Mouse (Mus musculus) forebrain, embryonic 11.5 days (tissue): Measurements from ENCODE around the gene Ptcd2. TPM values are rescaled to one million over a fixed set of nuclear protein-coding genes. Genes with fewer than 3 reads are reported as not detected.
"Not testable (repeated sequence)": the region's sequence is repeated elsewhere in the genome, so short reads cannot be mapped to it uniquely, and the experiment has no call there.

ENCODE experiments used
- ATAC-seq: fragments of 200-750 bp; cut with Nextera tagmentation; replicated peaks from 2 replicates; pipeline ENCODE4 v1.8.0; 2017; ENCODE audit warnings: moderate TSS enrichment; ENCODE audit not compliant: low FRiP score
- DNase-seq: peaks from one replicate; pipeline ENCODE4 v3.0.0-alpha.2; 2017; ENCODE audit warnings: low spot score
- H3K27ac ChIP-seq: fragments of 300-500 bp; sonication (generic); 2 replicates; pipeline ENCODE4 v1.5.1; 2014; ENCODE audit warnings: low read depth, low read length
- H3K27me3 ChIP-seq: fragments of 300-500 bp; sonication (generic); 2 replicates; pipeline ENCODE4 v1.6.1; 2014; ENCODE audit warnings: mild to moderate bottlenecking, low read length, mixed read lengths; ENCODE audit not compliant: control insufficient read depth, insufficient read depth
- H3K36me3 ChIP-seq: fragments of 300-500 bp; sonication (generic); 2 replicates; pipeline ENCODE4 v1.6.1; 2014; ENCODE audit warnings: mild to moderate bottlenecking, low read length, moderate library complexity, mixed read lengths; ENCODE audit not compliant: control insufficient read depth, insufficient read depth
- H3K4me1 ChIP-seq: fragments of 300-500 bp; sonication (generic); replicated peaks from 2 replicates; pipeline ENCODE4 v1.6.1; 2014; ENCODE audit warnings: low read length, mixed read lengths; ENCODE audit not compliant: control insufficient read depth, insufficient read depth
- H3K4me2 ChIP-seq: fragments of 300-500 bp; sonication (generic); 2 replicates; pipeline ENCODE4 v1.6.1; 2014; ENCODE audit warnings: low read depth, mild to moderate bottlenecking, low read length, moderate library complexity, mixed read lengths; ENCODE audit not compliant: severe bottlenecking
- H3K4me3 ChIP-seq: fragments of 300-500 bp; sonication (generic); 2 replicates; pipeline ENCODE4 v1.5.1; 2014; ENCODE audit warnings: low read depth, low read length
- H3K9ac ChIP-seq: fragments of 300-500 bp; sonication (generic); 2 replicates; pipeline ENCODE4 v1.6.1; 2014; ENCODE audit warnings: low read length
- H3K9me3 ChIP-seq: fragments of 300-500 bp; sonication (generic); 2 replicates; pipeline ENCODE4 v1.6.1; 2016; ENCODE audit warnings: low read length, mixed read lengths; ENCODE audit not compliant: control insufficient read depth
- WGBS: fragments of 180-500 bp; shearing (Covaris S2); extraction: QIAGEN DNeasy Blood & Tissue Kit; methylation state at CpG from one replicate; pipeline ENCODE4 v1.1.7; 2014; 5-methylcytosine and 5-hydroxymethylcytosine counted together
- polyA plus RNA-seq: library from polyadenylated mRNA; unstranded; fragments of >200 nt; fragmentation: Nextera tagmentation; extraction: Ambion mirVana; gene quantifications from 2 replicates; pipeline ENCODE4 v1.2.1, GENCODE M21; 2014

The Ptcd2 gene
- polyA plus RNA-seq, 1 experiment from 2014 or later, result 54.2 TPM

- Histone ChIP-seq H3K4me1 (no peaks in the 10 kb centered on the region), H3K27me3 (no peaks in the 10 kb centered on the region), H3K9ac (no peak overlapping the region), H3K4me2 (no peak overlapping the region), H3K27ac (no peak overlapping the region), H3K9me3 (no peaks in the 10 kb centered on the region), H3K36me3 (no peaks in the 10 kb centered on the region; the same call in none of the 2 replicates), H3K4me3 (no peak overlapping the region)
- no peak for DNase-seq
- ATAC-seq, result no peak
- WGBS, result 91% methylated on average over 7 of the region's 7 CpGs
Observed at GRCm38 (mm10) chr13:99323632-99324336, 20.7 kb downstream of the Ptcd2 start.

GRCm38 (mm10) chr13:99322915-99323314 is 21.6 kb downstream of the Ptcd2 start:
- not testable (repeated sequence) for H3K36me3 ChIP-seq, H3K4me3 ChIP-seq, H3K9ac ChIP-seq, H3K9me3 ChIP-seq, DNase-seq, ATAC-seq, H3K27ac ChIP-seq, H3K4me2 ChIP-seq, H3K4me1 ChIP-seq, H3K27me3 ChIP-seq
- 92% methylated on average over 11 of the region's 13 CpGs for WGBS

GRCm38 (mm10) chr13:99320453-99320852 is 24.1 kb downstream of the Ptcd2 start:
- no peak for DNase-seq

GRCm38 (mm10) chr13:99317058-99317457 is 27.4 kb downstream of the Ptcd2 start:
- Histone ChIP-seq H3K4me2 (no peak overlapping the region), H3K9me3 (no peaks in the 10 kb centered on the region), H3K4me3 (no peak overlapping the region), H3K36me3 (no peaks in the 10 kb centered on the region; the same call in none of the 2 replicates), H3K27ac (no peak overlapping the region), H3K9ac (no peak overlapping the region), H3K27me3 (no peaks in the 10 kb centered on the region), H3K4me1 (no peaks in the 10 kb centered on the region)
- ATAC-seq (no peak), DNase-seq (no peak)
- 66% methylated on average over 4 of the region's 4 CpGs for WGBS

More at GRCm38 (mm10) chr13:99320453-99320852, 24.1 kb downstream of the Ptcd2 start:
- H3K4me2 ChIP-seq, result no peak overlapping the region
- H3K36me3 ChIP-seq, result no peaks in the 10 kb centered on the region; the same call in none of the 2 replicates
- H3K4me3 ChIP-seq, result no peak overlapping the region
- no peak overlapping the region for H3K27ac ChIP-seq
- H3K27me3 ChIP-seq, result no peaks in the 10 kb centered on the region
- no peaks in the 10 kb centered on the region for H3K9me3 ChIP-seq
- WGBS, result 94% methylated on average over 7 of the region's 7 CpGs
- no peak overlapping the region for H3K9ac ChIP-seq
- no peaks in the 10 kb centered on the region for H3K4me1 ChIP-seq
- ATAC-seq, result no peak

- H3K36me3 ChIP-seq, result no peaks in the 10 kb centered on the region; the same call in none of the 2 replicates
- no peak overlapping the region for H3K27ac ChIP-seq
- H3K4me3 ChIP-seq, result no peak overlapping the region
- no peaks in the 10 kb centered on the region for H3K4me1 ChIP-seq
- DNase-seq (no peak), ATAC-seq (no peak)
- 89% methylated on average over 6 of the region's 6 CpGs for WGBS
- H3K4me2 ChIP-seq, result no peak overlapping the region
- H3K9me3 ChIP-seq, result no peaks in the 10 kb centered on the region
- H3K27me3 ChIP-seq, result no peaks in the 10 kb centered on the region
- no peak overlapping the region for H3K9ac ChIP-seq
Observed at GRCm38 (mm10) chr13:99316366-99316765, 28.1 kb downstream of the Ptcd2 start.

- H3K4me3 ChIP-seq, result no peak overlapping the region
- H3K4me1 ChIP-seq, result no peaks in the 10 kb centered on the region
- no peak overlapping the region for H3K4me2 ChIP-seq
- H3K27me3 ChIP-seq, result no peaks in the 10 kb centered on the region
- ATAC-seq (no peak), DNase-seq (no peak)
- no peak overlapping the region for H3K9ac ChIP-seq
- H3K27ac ChIP-seq, result no peak overlapping the region
- no peaks in the 10 kb centered on the region; the same call in 1 of the 2 replicates for H3K36me3 ChIP-seq
- no peaks in the 10 kb centered on the region for H3K9me3 ChIP-seq
- WGBS, result 77% methylated on average over 15 of the region's 15 CpGs
Observed at GRCm38 (mm10) chr13:99314657-99315181, 29.8 kb downstream of the Ptcd2 start.

GRCm38 (mm10) chr13:99314098-99314497 is 30.4 kb downstream of the Ptcd2 start:
- Histone ChIP-seq H3K4me3 (no peak overlapping the region), H3K9ac (no peak overlapping the region), H3K27me3 (no peaks in the 10 kb centered on the region), H3K27ac (no peak overlapping the region), H3K4me2 (no peak overlapping the region), H3K9me3 (no peaks in the 10 kb centered on the region), H3K4me1 (no peaks in the 10 kb centered on the region), H3K36me3 (no peaks in the 10 kb centered on the region)
- no peak for DNase-seq
- 93% methylated on average over 5 of the region's 5 CpGs for WGBS
- no peak for ATAC-seq

GRCm38 (mm10) chr13:99308393-99308792 is 36.1 kb downstream of the Ptcd2 start:
- Histone ChIP-seq H3K4me3 (no peak overlapping the region), H3K27ac (no peak overlapping the region), H3K9me3 (no peaks in the 10 kb centered on the region), H3K4me2 (no peak overlapping the region), H3K36me3 (no peaks in the 10 kb centered on the region), H3K4me1 (no peaks in the 10 kb centered on the region), H3K9ac (no peak overlapping the region), H3K27me3 (no peaks in the 10 kb centered on the region)
- 88% methylated on average over 8 of the region's 8 CpGs for WGBS
- DNase-seq (no peak), ATAC-seq (no peak)

- no peak for ATAC-seq
- no peaks in the 10 kb centered on the region for H3K9me3 ChIP-seq
- H3K27me3 ChIP-seq, result no peaks in the 10 kb centered on the region
- no peak for DNase-seq
- no peaks in the 10 kb centered on the region for H3K4me1 ChIP-seq
- no peak overlapping the region for H3K9ac ChIP-seq
- H3K36me3 ChIP-seq, result no peaks in the 10 kb centered on the region
- H3K27ac ChIP-seq, result no peak overlapping the region
- 90% methylated on average over 5 of the region's 5 CpGs for WGBS
- H3K4me3 ChIP-seq, result no peak overlapping the region
- no peak overlapping the region for H3K4me2 ChIP-seq
Observed at GRCm38 (mm10) chr13:99307930-99308359, 36.6 kb downstream of the Ptcd2 start.
